Mouse (Mus musculus) monocyte, adult 59 days (primary cell): ENCODE results near the gene Dffb. TPM values are rescaled to one million over a fixed set of nuclear protein-coding genes. Genes with fewer than 3 reads are reported as not detected.

Experiments used
- total RNA-seq, 2 experiments: library from RNA; stranded (reverse); gene quantifications; one replicate each; pipeline ENCODE4 v1.2.4; 2023

The Dffb gene
- 10 to 100 TPM; 10.6 to 15.3 TPM for total RNA-seq

GRCm38 (mm10) chr4:153974431-153975291 is at the start of gene Dffb, which contains the start of gene Cep104:
Dffb (minus strand) TSS chr4:153975126.
Cep104 (plus strand) TSS chr4:153975194.

GRCm38 (mm10) chr4:154011646-154012089 is 36.7 kb upstream of the Dffb start, which contains the start of gene Lrrc47:
Lrrc47 (plus strand) TSS chr4:154011731.

DNA sequence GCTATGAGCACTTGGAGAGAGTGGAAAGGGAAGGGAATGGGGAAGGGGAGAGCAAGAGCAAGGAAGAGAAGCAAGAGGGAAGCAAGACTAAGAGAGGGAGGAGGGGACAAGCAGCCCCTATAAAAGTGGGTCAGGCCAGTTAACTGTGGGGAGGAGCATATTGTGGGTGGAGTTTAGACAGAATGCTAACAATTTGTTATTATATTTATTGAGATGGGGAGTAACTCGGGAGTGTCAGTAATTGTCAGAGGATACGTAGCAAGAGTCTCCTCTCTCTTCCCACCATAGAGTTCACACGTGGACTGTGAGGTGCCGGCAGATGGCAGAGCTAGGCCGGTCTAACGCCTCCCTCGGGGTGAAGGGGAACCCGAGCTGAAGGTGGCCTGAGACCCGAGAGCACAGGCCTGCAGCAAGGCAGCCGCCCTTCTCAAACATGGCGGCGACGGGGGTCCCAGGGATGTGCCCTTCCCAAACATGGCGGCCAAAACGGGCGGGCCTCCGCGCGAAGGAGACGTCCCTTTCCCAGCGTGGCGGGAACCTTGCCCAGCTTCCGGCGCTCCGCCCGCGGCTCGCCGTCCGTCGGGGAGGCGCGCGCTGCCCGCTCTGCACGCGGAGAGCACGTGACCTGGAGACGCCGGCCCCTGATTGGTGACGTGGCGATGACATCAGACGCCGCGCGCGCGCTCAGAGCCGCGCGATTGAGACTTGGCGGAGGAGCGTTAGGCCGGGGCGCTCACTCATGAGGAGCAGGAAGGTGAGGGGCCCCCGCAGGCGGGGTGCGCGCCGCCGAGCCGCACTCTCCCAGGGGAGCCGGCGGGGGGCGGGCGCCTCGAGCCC is 18.1 kb downstream of the Dffb start, which contains the start of gene A430005L14Rik:
A430005L14Rik (plus strand) TSS at position 669 of the 837 bp plus-strand sequence.

Other genes with a start within 250 kb of the Dffb start
- 10 to 100 TPM; 21.3 to 28.9 TPM for gene A430005L14Rik, start 17.9 kb downstream of the Dffb start, total RNA-seq
- gene Cep104, start 68 bp upstream of the Dffb start, total RNA-seq = 10 to 100 TPM in 1 of 2 experiments, 1 to 10 TPM in 1; 9.6 to 13.9 TPM
- gene Lrrc47, start 36.6 kb upstream of the Dffb start, total RNA-seq = 10 to 100 TPM; 43.1 to 53.3 TPM
- gene Smim1, start 51.1 kb upstream of the Dffb start, total RNA-seq = not detected
- not detected for gene Ccdc27, start 67.6 kb upstream of the Dffb start, total RNA-seq
- not detected for gene Trp73, start 165.1 kb upstream of the Dffb start, total RNA-seq
- gene Wrap73, start 167.2 kb upstream of the Dffb start, total RNA-seq = 10 to 100 TPM; 12.1 to 17.8 TPM
- gene Tprgl, start 185.5 kb upstream of the Dffb start, total RNA-seq = 100 to 1,000 TPM; 118 to 119 TPM
- gene Megf6, start 195.6 kb upstream of the Dffb start, total RNA-seq = under 1 TPM; 0.39 to 0.50 TPM